Mouse (Mus musculus) liver, adult 2 months (tissue): ENCODE measurements around the gene Yipf6.
A peak's percentile ranks its signal among the peaks of the same experiment; 100 is the strongest.

Experiments used
- CTCF ChIP-seq: fragments of 200-500 bp; IDR thresholded peaks from 2 replicates; pipeline ENCODE4 v1.5.1; 2011; ENCODE audit warnings: low read depth, low read length, control low read depth
- POLR2A ChIP-seq: fragments of 200-500 bp; IDR thresholded peaks from 2 replicates; pipeline ENCODE4 v1.6.1; 2011; ENCODE audit warnings: low read length, control low read depth; ENCODE audit not compliant: insufficient read depth; ENCODE audit errors: extremely low read depth

DNA sequence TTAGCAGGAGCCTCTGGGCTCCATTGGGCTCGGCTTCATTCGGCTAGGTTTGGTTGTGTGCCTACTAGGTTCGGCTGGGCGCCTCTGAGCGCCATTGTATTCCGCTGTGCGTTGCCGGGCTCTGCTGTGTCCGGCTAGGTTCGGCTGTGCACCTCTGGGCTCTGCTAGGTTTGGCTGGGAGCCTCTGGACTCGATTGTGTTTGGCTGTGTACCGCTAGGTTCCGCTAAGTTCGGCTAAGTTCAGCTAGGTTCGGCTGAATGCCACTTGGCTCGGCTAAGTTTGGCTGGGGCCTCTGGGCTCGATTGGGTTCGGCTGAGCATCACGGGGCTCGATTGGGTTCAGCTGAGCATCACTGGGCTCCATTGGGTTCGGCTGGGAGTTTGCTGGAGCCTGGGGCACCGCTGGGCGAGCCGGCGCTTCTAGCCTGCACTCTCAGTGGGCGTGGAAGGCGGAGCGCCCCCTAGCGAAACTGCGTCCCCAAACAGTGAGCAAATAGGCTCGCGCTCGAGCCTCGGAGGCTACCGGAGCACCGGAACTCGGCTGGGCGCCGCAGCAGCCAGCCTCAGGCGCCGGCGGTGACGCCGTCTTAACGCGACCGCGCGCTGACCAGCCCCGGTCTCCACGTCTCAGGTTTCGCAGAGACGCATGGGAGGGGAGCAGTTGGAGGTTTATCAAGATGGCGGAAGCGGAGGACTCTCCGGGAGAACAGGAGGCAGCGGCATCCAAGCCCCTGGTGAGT, 1.6 kb downstream of the Yipf6 start:
- peak; percentile 80 for TF ChIP-seq CTCF
- 0 out of 2 replicates have a peak, but pooled peaks have one; percentile 35 for TF ChIP-seq POLR2A
